ENCODE assay signal across 16 mouse cellular contexts in genomic region chr7:89629914-89630313, GRCm38 (mm10). TPM values are rescaled to one million over a fixed set of nuclear protein-coding genes. Genes with fewer than 3 reads are reported as not detected.
"Had no signal": no experiment of that assay in that cellular context is flagged by ENCODE, and none has a peak within 500 bp of the region (broad histone marks: within the 10 kb centered on the region; RNA-seq: fewer than 3 reads in every experiment).

No protein-coding gene starts in this region.

- ATAC-seq: inflammation-experienced regulatory T-cells, adult 6 months; intestine, postnatal 0 days; lung, postnatal 0 days; midbrain, embryonic 15.5 days had no signal

- H3K4me3 ChIP-seq: limb, embryonic 12.5 days; liver, embryonic 15.5 days; megakaryocyte, embryonic 14.5 days; midbrain, embryonic 15.5 days; neural tube, embryonic 12.5 days had no signal

- DNase-seq: kidney, adult 8-10 months; thymus, postnatal 4 days had no signal

- H3K36me3 ChIP-seq: limb, embryonic 12.5 days; liver, embryonic 15.5 days; midbrain, embryonic 15.5 days; neural tube, embryonic 12.5 days had no signal

- H3K27ac ChIP-seq: limb, embryonic 12.5 days; liver, embryonic 15.5 days; macrophage; midbrain, embryonic 15.5 days; neural tube, embryonic 12.5 days; stomach, postnatal 0 days had no signal

- H3K9me3 ChIP-seq: limb, embryonic 12.5 days; liver, embryonic 15.5 days; megakaryocyte, embryonic 14.5 days; midbrain, embryonic 15.5 days; neural tube, embryonic 12.5 days had no signal

- H3K4me2 ChIP-seq: limb, embryonic 12.5 days; liver, embryonic 11.5 days; liver, embryonic 15.5 days; midbrain, embryonic 11.5 days; midbrain, embryonic 15.5 days; neural tube, embryonic 12.5 days had no signal

- H3K9ac ChIP-seq: limb, embryonic 12.5 days; liver, embryonic 15.5 days; midbrain, embryonic 15.5 days; neural tube, embryonic 12.5 days had no signal

- H3K27me3 ChIP-seq: neural tube, embryonic 12.5 days had no signal

RNA-seq across cellular contexts. Expression of gene Me3, which starts 2.3 kb away (rescaled TPM):
- total RNA-seq: monocyte, adult 5-6 weeks; neutrophil, adult 5-6 weeks had no signal
- polyA plus RNA-seq: macrophage had no signal
